Mouse (Mus musculus) hindbrain, postnatal 0 days (tissue): ENCODE results near the gene 2010003K11Rik. TPM values are rescaled to one million over a fixed set of nuclear protein-coding genes. Genes with fewer than 3 reads are reported as not detected.

Experiments used
- ATAC-seq: fragments of 200-750 bp; cut with Nextera tagmentation; 2 replicates; pipeline ENCODE4 v1.8.0; 2017; ENCODE audit warnings: mild to moderate bottlenecking, moderate TSS enrichment, moderate library complexity
- DNase-seq: peaks from one replicate; pipeline ENCODE4 v3.0.0-alpha.2; 2015; ENCODE audit warnings: low spot score
- H3K27ac ChIP-seq: fragments of 300-500 bp; sonication (generic); 2 replicates; pipeline ENCODE4 v1.5.1; 2014; ENCODE audit warnings: mild to moderate bottlenecking
- H3K27me3 ChIP-seq: fragments of 300-500 bp; sonication (generic); 2 replicates; pipeline ENCODE4 v1.6.1; 2014; ENCODE audit warnings: low read length, mixed read lengths; ENCODE audit not compliant: insufficient read depth
- H3K36me3 ChIP-seq: fragments of 300-500 bp; sonication (generic); 2 replicates; pipeline ENCODE4 v1.6.1; 2014; ENCODE audit warnings: low read length, mixed read lengths; ENCODE audit not compliant: insufficient read depth
- H3K4me1 ChIP-seq: fragments of 300-500 bp; sonication (generic); 2 replicates; pipeline ENCODE4 v1.6.1; 2014; ENCODE audit warnings: antibody characterized with exemption, low read length, mixed read lengths; ENCODE audit not compliant: insufficient read depth
- H3K4me2 ChIP-seq: fragments of 300-500 bp; sonication (generic); 2 replicates; pipeline ENCODE4 v1.6.1; 2014; ENCODE audit warnings: low read depth, mild to moderate bottlenecking, low read length, moderate library complexity, mixed read lengths
- H3K4me3 ChIP-seq: fragments of 300-500 bp; sonication (generic); 2 replicates; pipeline ENCODE4 v1.5.1; 2014; ENCODE audit warnings: low read length
- H3K9ac ChIP-seq: fragments of 300-500 bp; sonication (generic); replicated peaks from 2 replicates; pipeline ENCODE4 v1.6.1; 2014; ENCODE audit warnings: mild to moderate bottlenecking, low read length, moderate library complexity, mixed read lengths
- H3K9me3 ChIP-seq: fragments of 300-500 bp; sonication (generic); 2 replicates; pipeline ENCODE4 v1.6.1; 2016; ENCODE audit warnings: low read length, mixed read lengths
- CTCF ChIP-seq: IDR thresholded peaks from 2 replicates; pipeline ENCODE4 v1.5.1; 2016; ENCODE audit warnings: antibody characterized with exemption, control low read depth, low read depth
- whole genome bisulfite sequencing: fragments of 180-500 bp; shearing (Covaris S2); extraction: QIAGEN DNeasy Blood & Tissue Kit; methylation state at CpG from one replicate; pipeline ENCODE4 v1.1.7; 2014; 5-methylcytosine and 5-hydroxymethylcytosine counted together
- polyA plus RNA-seq: library from polyadenylated mRNA; unstranded; fragments of >200 nt; fragmentation: Nextera tagmentation; extraction: Ambion mirVana; gene quantifications from 2 replicates; pipeline ENCODE4 v1.2.1, GENCODE M21; 2015
- total RNA-seq: library from RNA; depleted of rRNA; stranded (reverse); fragments of >200 nt; gene quantifications from 2 replicates; pipeline ENCODE4 v1.2.3, GENCODE M21; 2014

2010003K11Rik gene
- total and polyA plus RNA-seq, 2 experiments from 2014 or later: 0.13 TPM; not detected in 1

GRCm38 (mm10) chr19:4477345-4478189 lies 20.8 kb downstream of the 2010003K11Rik start, which contains the start of gene Syt12:
Syt12 (minus strand) TSS chr19:4477447.
- H3K9ac ChIP-seq: peak within 1 kb of the TSS; percentile 61
- peak within 1 kb of the TSS; percentile 96 for H3K4me2 ChIP-seq
- peak within 1 kb of the TSS; percentile 60 for H3K27ac ChIP-seq
- no peaks in the 10 kb centered on the region for H3K36me3 ChIP-seq
- peak within 1 kb of the TSS; percentile 59 for H3K4me3 ChIP-seq
- no peaks in the 10 kb centered on the region for H3K9me3 ChIP-seq
- WGBS: 34% methylated on average over 21 of the region's 21 CpGs
- ATAC-seq: no peak; the same call in 1 of the 2 replicates
- no peaks in the 10 kb centered on the region for H3K27me3 ChIP-seq
- H3K4me1 ChIP-seq: peaks cover 3% of the 10 kb centered on the region
- DNase-seq: peak; percentile 11
- TF ChIP-seq CTCF: no peak

GRCm38 (mm10) chr19:4476601-4477257 lies 21.7 kb downstream of the 2010003K11Rik start:
- Histone ChIP-seq H3K4me3 (peak overlapping the region; percentile 59), H3K27me3 (no peaks in the 10 kb centered on the region), H3K9me3 (no peaks in the 10 kb centered on the region), H3K4me1 (peaks cover 3% of the 10 kb centered on the region), H3K36me3 (no peaks in the 10 kb centered on the region), H3K4me2 (peak overlapping the region; percentile 96), H3K27ac (peak overlapping the region; percentile 60), H3K9ac (peak overlapping the region; percentile 61)
- ATAC-seq (peak; percentile 81), DNase-seq (peak; percentile 77)
- under 1% methylated on average over 66 of the region's 70 CpGs for WGBS
- no peak for TF ChIP-seq CTCF

DNA sequence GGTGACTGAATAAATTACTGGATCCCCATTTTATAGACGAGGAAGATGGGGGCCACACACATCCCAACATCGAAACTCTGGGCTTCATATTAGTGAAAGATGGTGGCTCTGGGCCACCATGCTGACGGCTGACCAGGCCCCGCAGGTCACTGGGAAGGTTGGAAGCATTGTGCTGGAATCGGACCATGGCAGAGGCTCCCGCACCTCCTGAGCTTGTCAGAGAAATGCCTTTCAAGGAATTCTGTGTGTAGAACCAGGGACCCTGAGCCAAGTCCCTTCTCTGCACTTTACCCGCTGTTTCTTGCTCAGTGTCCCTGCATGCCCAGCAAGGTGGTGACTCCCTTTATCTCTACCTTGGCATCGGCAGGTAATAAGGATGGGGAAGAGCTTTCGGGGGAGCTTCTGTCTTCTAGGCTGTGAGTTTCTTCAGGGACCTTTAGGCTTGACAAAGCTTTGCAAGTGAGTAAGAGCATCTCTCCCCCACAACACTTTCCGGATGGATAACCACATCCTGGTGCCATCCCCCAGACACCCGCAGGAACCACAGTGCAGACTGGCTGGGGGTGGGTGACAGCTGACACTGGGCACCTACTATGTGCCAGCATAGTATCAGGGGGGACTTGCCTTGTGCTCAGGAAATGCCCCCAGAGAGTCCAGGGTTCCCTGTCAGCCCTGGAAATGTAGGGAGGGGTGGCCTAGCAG lies 23.0 kb downstream of the 2010003K11Rik start:
- Histone ChIP-seq H3K4me1 (peaks cover 3% of the 10 kb centered on the region), H3K9me3 (no peaks in the 10 kb centered on the region), H3K4me3 (no peak overlapping the region), H3K27me3 (no peaks in the 10 kb centered on the region), H3K9ac (no peak overlapping the region), H3K4me2 (no peak overlapping the region), H3K36me3 (no peaks in the 10 kb centered on the region), H3K27ac (no peak overlapping the region)
- DNase-seq (no peak), ATAC-seq (no peak)
- TF ChIP-seq CTCF: no peak
- WGBS: 76% methylated on average over 11 of the region's 11 CpGs

GRCm38 (mm10) chr19:4474739-4475138 lies 23.6 kb downstream of the 2010003K11Rik start:
- ATAC-seq: no peak
- no peaks in the 10 kb centered on the region for H3K27me3 ChIP-seq
- no peak overlapping the region for H3K4me3 ChIP-seq
- no peak for DNase-seq
- TF ChIP-seq CTCF: no peak
- peaks cover 3% of the 10 kb centered on the region for H3K4me1 ChIP-seq
- no peaks in the 10 kb centered on the region for H3K36me3 ChIP-seq
- H3K4me2 ChIP-seq: no peak overlapping the region
- no peak overlapping the region for H3K9ac ChIP-seq
- no peaks in the 10 kb centered on the region for H3K9me3 ChIP-seq
- H3K27ac ChIP-seq: no peak overlapping the region
- WGBS: 61% methylated on average over 3 of the region's 3 CpGs

DNA sequence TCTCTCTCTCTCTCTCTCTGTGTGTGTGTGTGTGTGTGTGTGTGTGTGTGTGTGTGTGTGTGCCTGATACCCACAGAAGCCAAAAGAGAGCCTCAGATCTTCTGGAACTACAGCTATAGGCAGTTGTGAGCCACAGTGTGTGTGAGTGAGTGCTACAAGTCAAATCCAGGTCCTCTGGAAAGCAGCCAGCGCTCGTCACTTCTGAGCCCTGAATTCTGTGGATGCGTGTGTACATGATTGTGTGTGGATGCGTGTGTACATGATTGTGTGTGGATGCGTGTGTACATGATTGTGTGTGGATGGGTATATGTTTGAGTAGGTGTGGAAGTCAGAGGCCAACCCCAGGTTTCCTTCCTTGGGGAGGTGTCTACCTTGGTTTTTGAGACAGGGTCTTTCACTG lies 24.8 kb downstream of the 2010003K11Rik start:
- no peak overlapping the region for H3K9ac ChIP-seq
- H3K4me2 ChIP-seq: no peak overlapping the region
- DNase-seq: no peak
- no peak for ATAC-seq
- peaks cover 3% of the 10 kb centered on the region for H3K4me1 ChIP-seq
- TF ChIP-seq CTCF: no peak
- no peaks in the 10 kb centered on the region for H3K36me3 ChIP-seq
- H3K27me3 ChIP-seq: no peaks in the 10 kb centered on the region
- H3K9me3 ChIP-seq: no peaks in the 10 kb centered on the region
- WGBS: 87% methylated on average over 5 of the region's 5 CpGs
- H3K27ac ChIP-seq: no peak overlapping the region
- no peak overlapping the region for H3K4me3 ChIP-seq

DNA sequence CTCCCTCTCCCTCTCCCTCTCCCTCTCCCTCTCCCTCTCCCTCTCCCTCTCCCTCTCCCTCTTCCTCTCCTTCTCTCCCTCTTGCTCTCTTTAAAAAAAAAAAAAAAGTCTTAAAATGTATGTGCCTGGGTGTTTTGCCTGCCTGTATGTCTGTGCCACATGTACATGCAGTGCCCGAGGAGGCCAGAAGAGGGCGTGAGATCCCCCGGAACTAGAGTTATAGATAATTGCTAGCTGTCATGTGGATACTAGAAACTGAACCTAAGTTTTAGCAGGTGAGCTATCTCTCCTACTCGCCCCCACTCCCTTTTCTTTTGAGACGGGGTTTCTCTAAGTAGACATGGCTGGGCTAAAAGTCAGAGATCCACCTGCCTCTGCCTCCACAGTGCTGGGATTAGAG lies 30.0 kb downstream of the 2010003K11Rik start:
- ATAC-seq (no peak), DNase-seq (no peak)
- Histone ChIP-seq H3K4me1 (no peaks in the 10 kb centered on the region), H3K4me3 (no peak overlapping the region), H3K27me3 (no peaks in the 10 kb centered on the region), H3K4me2 (no peak overlapping the region), H3K36me3 (no peaks in the 10 kb centered on the region), H3K27ac (no peak overlapping the region), H3K9me3 (no peaks in the 10 kb centered on the region), H3K9ac (no peak overlapping the region)
- TF ChIP-seq CTCF: peak; percentile 50
- WGBS: 33% methylated on average over 5 of the region's 5 CpGs
